Mouse (Mus musculus) duodenum, adult 2 months (tissue): ENCODE results near the gene Otub2. TPM values are rescaled to one million over a fixed set of nuclear protein-coding genes. Genes with fewer than 3 reads are reported as not detected.

Experiments used
- polyA plus RNA-seq: library from polyadenylated mRNA; depleted of rRNA; stranded (reverse); fragments of >200 nt; gene quantifications from 2 replicates; pipeline ENCODE4 v1.2.3, GENCODE M21; 2012; ENCODE audit warnings: low replicate concordance; rRNA removed

Otub2 gene
- 0.40 and 1.0 TPM in 2 replicates for polyA plus RNA-seq

DNA sequence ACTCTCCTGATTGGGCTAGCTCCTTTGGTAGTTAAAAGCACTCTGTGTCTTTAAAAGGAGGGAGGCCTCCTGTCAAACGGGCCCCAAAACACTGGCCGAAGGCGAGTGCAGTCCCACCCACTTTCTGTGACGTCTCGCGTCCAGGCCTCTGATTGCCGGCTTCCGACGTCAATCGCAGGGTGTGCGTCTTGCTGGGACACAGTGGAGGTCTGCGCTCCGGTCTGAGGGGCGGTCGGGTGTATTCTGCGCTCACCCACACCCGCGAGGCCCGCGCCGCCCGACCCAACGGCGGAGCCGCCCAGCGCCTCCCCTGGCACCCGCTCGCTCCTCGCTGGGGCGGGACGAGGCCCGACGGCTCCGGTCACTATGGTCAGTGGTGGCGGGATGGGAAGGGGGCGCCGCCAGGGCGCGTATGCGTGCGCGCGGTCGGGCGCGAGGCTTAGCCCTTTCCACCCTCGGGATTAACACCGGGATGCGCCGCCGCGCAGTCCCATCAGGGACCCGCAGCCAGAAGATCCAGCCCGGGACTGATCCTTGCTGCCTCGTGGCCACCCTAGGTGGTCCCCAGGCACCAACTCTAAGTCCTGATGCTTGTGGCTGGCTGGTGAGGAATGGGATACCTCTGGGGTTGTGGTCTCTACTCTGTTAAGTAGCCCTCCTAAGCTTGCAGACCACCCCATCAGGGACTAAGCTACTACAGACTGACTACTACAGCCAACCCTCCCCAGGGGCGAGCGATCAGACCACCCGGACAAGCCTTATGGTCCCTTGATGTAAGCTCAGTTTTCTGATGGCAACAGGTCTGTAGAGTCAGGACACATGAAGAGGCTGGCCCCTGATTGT, at the start of gene Otub2:
TSS of gene Otub2 (plus strand) at position 178 of the 843 bp plus-strand sequence.

DNA sequence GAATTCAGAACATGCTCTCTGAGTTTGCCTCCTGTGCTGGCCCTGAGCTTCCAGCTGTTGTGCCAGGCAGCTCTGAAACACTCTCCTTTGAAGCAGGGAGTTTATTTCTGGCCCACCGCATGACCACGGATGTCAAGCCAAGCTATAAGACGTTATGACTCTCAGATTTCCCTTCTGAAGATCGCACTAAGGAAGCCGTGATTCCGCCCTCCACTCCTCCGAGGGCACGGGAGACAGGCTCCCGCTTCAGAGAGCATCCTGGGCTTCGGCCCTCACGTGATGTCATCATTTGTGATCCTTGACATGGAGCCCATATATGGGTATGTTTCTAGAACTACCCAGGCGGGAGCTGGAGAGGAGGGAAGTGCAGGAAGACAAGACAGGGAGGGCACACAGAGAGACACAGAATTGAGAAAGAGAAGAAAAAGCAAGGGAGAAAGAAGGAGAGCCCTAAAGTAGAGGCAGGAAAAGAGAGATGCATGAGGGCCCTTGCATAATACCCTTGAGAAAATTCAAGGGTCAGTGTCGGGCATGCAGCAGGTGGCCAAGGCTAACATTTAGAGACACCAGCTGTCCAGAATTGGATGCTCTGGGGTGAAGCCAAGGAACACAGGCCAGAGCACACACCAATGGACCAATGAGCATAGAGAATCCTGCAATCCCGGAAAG, 32.6 kb upstream of the Otub2 start, which contains the start of gene Asb2:
TSS of gene Asb2 (minus strand) at position 256 of the 669 bp plus-strand sequence.

DNA sequence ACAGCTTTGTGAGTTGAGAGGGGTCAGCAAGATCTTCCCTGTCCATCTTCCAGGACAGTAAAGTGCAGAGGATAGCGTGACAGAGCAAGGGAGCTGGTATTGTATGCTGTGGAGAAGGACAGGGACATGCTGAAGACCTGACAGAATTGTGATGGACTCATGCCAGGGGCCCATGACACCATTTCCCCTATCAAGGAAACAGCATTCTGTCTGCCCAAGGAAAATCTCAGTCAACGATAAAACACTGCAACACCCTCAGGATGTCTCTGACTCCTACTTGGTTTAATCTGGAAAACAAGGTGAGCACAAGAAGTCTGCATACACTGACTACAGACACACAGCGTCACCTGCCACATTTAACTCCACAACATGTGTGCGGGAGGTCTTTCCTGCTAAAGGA, 19.2 kb downstream of the Otub2 start, which contains the start of gene 9330161L09Rik:
TSS of gene 9330161L09Rik (minus strand) at position 101 of the 400 bp plus-strand sequence.

DNA sequence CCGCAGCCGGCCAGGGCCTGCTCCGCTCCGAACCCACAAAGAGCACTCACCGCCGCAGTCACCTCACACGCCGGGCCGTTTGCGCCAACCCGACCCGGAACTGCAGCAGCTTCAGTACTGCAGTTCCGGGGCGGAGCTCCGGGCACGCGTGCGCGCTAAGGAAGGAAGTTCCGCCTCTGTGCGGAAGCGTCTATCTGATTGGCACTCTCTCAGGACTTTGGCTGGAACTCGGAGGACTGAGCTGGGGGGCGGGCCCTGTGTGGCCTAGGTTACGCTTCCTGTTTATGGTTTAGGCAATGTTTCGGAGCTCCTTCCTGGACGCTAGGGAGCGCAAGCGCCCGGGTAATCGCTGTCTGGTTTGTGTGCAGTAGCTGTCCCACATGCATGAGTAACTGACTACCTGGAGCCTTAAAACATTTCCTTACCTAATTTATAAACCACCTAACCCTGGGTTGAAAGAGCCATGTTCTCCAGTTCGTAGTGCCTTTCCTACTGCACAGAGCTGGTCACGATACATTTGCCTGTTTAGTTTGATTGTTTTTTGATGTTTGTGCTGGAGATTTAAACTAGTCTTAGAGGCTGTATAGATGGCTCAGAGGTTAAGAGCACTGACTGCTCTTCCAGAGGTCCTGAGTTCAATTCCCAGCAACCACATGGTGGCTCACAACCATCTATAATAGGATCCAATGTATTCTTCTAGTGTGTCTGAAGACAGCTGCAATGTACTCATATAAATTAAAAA, 37.4 kb downstream of the Otub2 start, which contains the start of gene Ddx24:
TSS of gene Ddx24 (minus strand) at position 102 of the 742 bp plus-strand sequence.

DNA sequence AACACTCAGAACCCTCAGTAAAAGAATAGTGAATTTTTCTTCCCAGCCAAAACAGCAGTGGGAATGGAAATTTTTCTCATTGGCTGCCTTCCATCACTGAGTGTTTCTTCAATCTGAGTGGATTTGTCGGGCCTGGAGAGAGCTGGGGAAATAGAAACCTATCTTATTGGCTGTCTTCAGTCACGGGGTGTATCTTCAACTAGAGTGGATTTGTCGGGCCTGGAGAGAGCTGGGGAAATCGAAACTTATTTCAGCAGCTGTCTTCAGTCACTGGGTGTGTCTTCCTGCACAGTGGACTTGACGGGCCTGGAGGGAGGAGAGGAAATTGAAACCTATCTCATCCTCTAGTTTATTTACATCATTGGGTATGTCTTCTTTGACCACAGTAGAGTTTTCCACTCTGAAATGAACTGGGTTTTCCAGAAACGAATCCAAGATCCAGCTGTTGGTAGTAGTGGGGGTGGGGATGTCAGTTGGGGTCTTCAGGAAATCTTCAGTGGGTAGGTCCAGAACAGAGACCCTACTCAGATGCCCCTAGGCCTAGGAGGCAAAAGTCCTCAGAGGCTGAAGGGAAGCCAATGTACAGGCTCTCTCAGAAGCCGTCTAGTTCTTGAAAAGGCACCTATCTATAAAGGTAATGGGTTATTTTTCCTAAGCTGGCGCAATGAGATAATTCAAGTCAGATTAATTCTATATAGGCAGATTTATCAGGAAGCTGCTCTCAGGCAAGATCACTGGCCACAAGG, 45.7 kb downstream of the Otub2 start, which contains the start of gene Ifi27:
TSS of gene Ifi27 (plus strand) at position 226 of the 746 bp plus-strand sequence.

DNA sequence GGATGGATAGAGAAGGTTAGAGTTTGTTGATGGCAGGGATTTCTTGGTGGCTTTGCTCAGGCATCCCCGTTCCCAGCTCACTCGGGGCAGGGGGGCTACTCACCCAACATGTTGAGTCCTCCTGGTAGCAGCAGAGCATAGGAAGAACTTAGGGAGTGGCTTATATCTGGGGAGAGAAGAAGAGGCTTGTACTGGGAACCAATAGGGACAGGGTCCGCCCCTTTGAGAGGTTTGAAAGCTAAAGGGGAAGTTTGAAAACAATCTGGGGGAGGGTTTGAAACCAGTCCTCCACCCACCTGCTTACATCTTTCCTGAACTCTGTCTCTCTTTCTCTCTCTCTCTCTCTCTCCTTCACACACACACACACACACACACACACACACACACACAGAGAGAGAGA, 55.0 kb downstream of the Otub2 start, which contains the start of gene Ifi27l2a:
TSS of gene Ifi27l2a (minus strand) at position 157 of the 400 bp plus-strand sequence.

Other genes starting within 250 kb of the Otub2 start
- 0.49 and 1.3 TPM in 2 replicates for gene Prima1, start 146.5 kb upstream of the Otub2 start, polyA plus RNA-seq
- not detected in 2 replicates for gene Fam181a, start 77.7 kb upstream of the Otub2 start, polyA plus RNA-seq
- 57.4 and 84.1 TPM in 2 replicates for gene Asb2, start 32.7 kb upstream of the Otub2 start, polyA plus RNA-seq
- 0.28 and 0.39 TPM in 2 replicates for gene 9330161L09Rik, start 19.1 kb downstream of the Otub2 start, polyA plus RNA-seq
- 10.8 and 13.6 TPM in 2 replicates for gene Ddx24, start 37.1 kb downstream of the Otub2 start, polyA plus RNA-seq
- gene Ifi27, start 45.5 kb downstream of the Otub2 start, polyA plus RNA-seq: 91.0 and 200 TPM in 2 replicates
- gene Ifi27l2a, start 55.0 kb downstream of the Otub2 start, polyA plus RNA-seq: 120 and 366 TPM in 2 replicates
- 397 and 1,522 TPM in 2 replicates for gene Ifi27l2b, start 68.5 kb downstream of the Otub2 start, polyA plus RNA-seq
- gene Ppp4r4, start 143.6 kb downstream of the Otub2 start, polyA plus RNA-seq: 0.06 TPM in 1 of 2 replicates, not detected in the other
- 0.08 TPM in 1 of 2 replicates, not detected in the other for gene Serpina10, start 242.8 kb downstream of the Otub2 start, polyA plus RNA-seq